Mouse (Mus musculus) urinary bladder, postnatal 14 days (tissue): ENCODE results near the gene Hectd1.

Experiments used
- DNase-seq: peaks from one replicate; pipeline ENCODE4 v3.0.0; 2021; ENCODE audit warnings: low spot score

The Hectd1 gene

GRCm38 (mm10) chr12:51703859-51704258 is 125.5 kb downstream of the Hectd1 start:
- DNase-seq, result no peak

- no peak for DNase-seq
Measured at GRCm38 (mm10) chr12:51701723-51702122, 127.6 kb downstream of the Hectd1 start.

DNA sequence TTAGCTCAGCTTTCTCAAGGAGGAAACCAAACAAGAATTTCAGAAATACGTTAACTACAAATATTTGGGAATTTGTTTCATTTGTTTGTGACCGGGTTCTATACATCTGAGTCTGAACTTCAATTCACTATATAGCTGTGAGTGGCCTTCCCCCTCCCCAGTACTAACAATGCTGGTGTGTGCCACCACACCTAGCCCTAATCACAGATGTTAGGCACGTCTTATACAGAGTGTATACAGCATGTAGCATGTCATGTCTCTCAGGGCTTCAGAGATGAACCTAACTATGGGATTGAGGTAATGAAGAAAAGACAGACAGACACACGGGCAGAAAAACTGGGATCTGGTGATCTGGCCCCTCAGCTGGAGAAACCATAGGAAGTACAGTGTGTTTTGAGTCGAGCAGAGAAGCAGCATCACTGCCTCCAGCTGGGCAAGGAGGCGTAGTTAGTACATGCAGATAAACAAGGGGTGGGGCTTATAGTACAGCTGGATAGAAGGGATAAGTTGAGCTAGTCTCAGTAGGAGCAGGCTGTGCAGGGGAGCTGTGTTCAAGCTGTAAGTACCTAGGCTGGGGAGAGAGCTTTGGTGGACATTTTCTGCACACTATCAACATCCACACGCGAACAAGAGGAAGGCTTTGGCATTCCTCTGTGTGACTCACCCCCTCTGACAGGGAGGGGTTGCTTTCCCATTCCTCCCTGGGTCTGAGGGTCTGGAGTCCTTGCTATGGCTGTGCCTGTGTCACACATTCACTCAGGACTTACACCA is 129.5 kb downstream of the Hectd1 start:
- DNase-seq, result no peak

DNA sequence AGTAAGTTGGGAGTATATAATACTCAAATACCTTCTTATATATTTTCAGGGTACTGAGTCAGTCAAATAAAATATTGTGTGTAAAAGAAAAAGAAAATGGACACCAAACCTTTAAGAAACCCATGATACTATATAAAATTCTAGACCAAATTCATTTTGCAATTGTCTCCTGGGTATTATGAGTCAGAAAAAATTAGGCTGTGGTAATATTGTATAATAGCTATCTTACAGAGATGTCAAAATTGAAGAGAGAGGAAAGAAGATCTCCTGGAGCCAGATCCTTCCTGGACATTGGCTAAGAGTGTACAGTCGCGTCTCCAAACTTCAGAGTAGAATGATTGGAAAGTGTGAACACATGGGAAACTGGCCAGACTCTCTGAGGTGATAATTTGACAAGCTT is 133.2 kb downstream of the Hectd1 start:
- no peak for DNase-seq

DNA sequence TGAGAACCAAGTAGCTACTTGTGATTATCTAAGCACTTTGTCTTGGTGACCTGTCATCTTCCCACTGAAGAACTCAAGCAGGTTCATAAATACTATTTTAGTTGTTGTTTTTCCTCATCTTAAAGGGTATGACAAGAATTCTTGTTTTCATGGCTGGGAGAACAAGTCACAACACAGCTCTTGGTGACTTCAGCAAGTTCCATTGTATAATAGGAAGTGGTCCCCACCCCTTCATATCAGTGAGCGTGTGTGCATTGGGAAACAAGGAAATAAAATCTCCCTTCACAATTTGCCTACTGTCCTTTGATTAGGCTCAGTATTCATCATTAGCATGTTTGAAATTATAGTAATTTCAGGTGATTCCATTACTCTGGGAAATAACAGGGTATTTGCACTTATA is 134.4 kb downstream of the Hectd1 start:
- no peak for DNase-seq

- DNase-seq, result no peak
Measured at GRCm38 (mm10) chr12:51694096-51694495, 135.2 kb downstream of the Hectd1 start.
